Comparison of ENCODE assay signal across 8 mouse cellular contexts in the genomic region with DNA sequence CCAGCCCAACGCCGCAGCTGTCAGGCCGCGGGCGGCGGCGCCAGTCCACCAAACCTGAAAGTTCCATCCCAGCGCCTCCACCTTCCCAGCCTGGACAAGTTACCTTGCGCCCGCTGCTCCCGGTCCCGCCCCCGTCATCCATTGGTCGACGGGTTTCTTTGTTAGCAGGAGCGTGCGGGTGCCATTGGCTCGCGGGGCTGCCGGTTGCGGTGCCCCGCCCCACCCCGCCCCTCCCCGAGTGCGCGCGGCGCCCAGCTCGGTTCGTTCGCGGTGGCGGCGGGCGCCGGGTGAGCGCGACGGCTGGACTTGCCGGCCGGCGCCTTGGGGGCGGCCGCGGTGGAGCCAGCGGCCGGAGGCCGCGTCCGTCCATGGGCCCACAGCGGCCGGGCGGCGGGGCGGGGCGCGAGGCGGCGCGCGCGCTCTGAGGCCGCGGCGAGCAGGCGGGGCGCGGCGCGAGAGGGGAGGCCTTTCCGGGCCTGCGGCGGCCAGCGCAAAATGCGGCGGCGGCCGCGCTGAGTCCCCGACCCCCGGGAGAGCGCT. TPM values are rescaled to one million over a fixed set of nuclear protein-coding genes. Genes with fewer than 3 reads are reported as not detected.
DNase-seq lines count a peak whose midpoint lies in the region; ATAC-seq and TF ChIP-seq lines count a peak whose summit lies in the region.

No protein-coding gene starts in this region.

- peak; percentile 99 for DNase-seq in brain, embryonic 14.5 days (ENCODE audit: low read depth)
- DNase-seq in liver, adult 2 months (ENCODE audit: extremely low read depth, low read depth, low spot score) = peak; percentile 86
- peak; percentile 85 for DNase-seq in splenic B cell, adult 2 months (ENCODE audit: low read depth, low spot score)

- H3ac ChIP-seq in C2C12 (ENCODE audit: control insufficient read depth, insufficient read length, low read depth) (peak overlapping the region; percentile 91), myocyte (ENCODE audit: control insufficient read depth, insufficient read length) (peak overlapping the region; percentile 80)

- peaks cover 56% of the 10 kb centered on the region for H3K79me2 ChIP-seq in C2C12 (ENCODE audit: control insufficient read depth, insufficient read depth)
- peaks cover 18% of the 10 kb centered on the region; the same call in 1 of the 2 replicates for H3K79me2 ChIP-seq in liver, adult 2 months (ENCODE audit: control insufficient read depth, insufficient read depth, low read length)
- peaks cover 46% of the 10 kb centered on the region for H3K79me2 ChIP-seq in myocyte (ENCODE audit: control insufficient read depth, insufficient read depth)

- H3K4me1 ChIP-seq in erythroblast, embryonic 14.5 days (ENCODE audit: control insufficient read depth) = peaks cover 40% of the 10 kb centered on the region
- H3K4me1 ChIP-seq in heart, embryonic 11.5 days (ENCODE audit: control insufficient read depth, insufficient read depth, low read length) = peaks cover 28% of the 10 kb centered on the region
- peaks cover 31% of the 10 kb centered on the region for H3K4me1 ChIP-seq in kidney, embryonic 16.5 days (ENCODE audit: insufficient read depth, low read length)
- H3K4me1 ChIP-seq in liver, adult 2 months (ENCODE audit: control insufficient read depth, insufficient read depth, low read length) = peaks cover 25% of the 10 kb centered on the region

- peak; percentile 94 for ATAC-seq in heart, embryonic 11.5 days (replicated peaks; ENCODE audit: insufficient number of reproducible peaks, low FRiP score, low TSS enrichment)
- ATAC-seq in kidney, embryonic 16.5 days (ENCODE audit: low FRiP score, low TSS enrichment) = peak; percentile 98

- no peak; the same call in 1 of the 2 replicates for TF ChIP-seq POLR2A in brain, embryonic 14.5 days (IDR thresholded peaks at IDR 0.05; ENCODE audit: borderline replicate concordance, extremely low read depth, insufficient read depth, insufficient read length, poor library complexity, severe bottlenecking)
- TF ChIP-seq POLR2A in liver, adult 2 months (IDR thresholded peaks at IDR 0.05; ENCODE audit: extremely low read depth, insufficient read depth, low read length) = peak; percentile 74
- TF ChIP-seq POLR2A in myocyte (IDR thresholded peaks at IDR 0.05; ENCODE audit: insufficient read length, low read depth) = peak; percentile 63

- WGBS in heart, embryonic 11.5 days (ENCODE audit: insufficient replicate concordance) = under 1% methylated on average over 47 of the region's 82 CpGs
- WGBS in kidney, embryonic 16.5 days = under 1% methylated on average over 66 of the region's 82 CpGs
- 4% methylated on average over 67 of the region's 82 CpGs for WGBS in liver, adult 2 months

- no peaks in the 10 kb centered on the region for H3K27me3 ChIP-seq in C2C12 (ENCODE audit: control insufficient read depth, insufficient read depth, insufficient read length)
- H3K27me3 ChIP-seq in erythroblast, embryonic 14.5 days (ENCODE audit: control insufficient read depth) = peaks cover 3% of the 10 kb centered on the region; the same call in 1 of the 2 replicates
- no peaks in the 10 kb centered on the region for H3K27me3 ChIP-seq in heart, embryonic 11.5 days (ENCODE audit: control insufficient read depth, insufficient read depth, low read length)
- no peaks in the 10 kb centered on the region for H3K27me3 ChIP-seq in kidney, embryonic 16.5 days (ENCODE audit: insufficient read depth, low read length)
- no peaks in the 10 kb centered on the region for H3K27me3 ChIP-seq in liver, adult 2 months (ENCODE audit: control insufficient read depth, insufficient read depth, low read length)
- no peaks in the 10 kb centered on the region for H3K27me3 ChIP-seq in myocyte (ENCODE audit: control insufficient read depth, insufficient read depth, insufficient read length)
- no peaks in the 10 kb centered on the region for H3K27me3 ChIP-seq in splenic B cell, adult 2 months (ENCODE audit: control insufficient read depth, insufficient read depth, low read length, poor library complexity, severe bottlenecking)

- H3K4me2 ChIP-seq in heart, embryonic 11.5 days = peak overlapping the region; percentile 94
- peak overlapping the region; percentile 92 for H3K4me2 ChIP-seq in kidney, embryonic 16.5 days (replicated peaks; ENCODE audit: low read depth, low read length)
- peak overlapping the region; percentile 92 for H3K4me2 ChIP-seq in myocyte (ENCODE audit: low read depth)

- H3K9ac ChIP-seq in heart, embryonic 11.5 days (ENCODE audit: low read depth, low read length) = peak overlapping the region; percentile 87
- peak overlapping the region; percentile 90 for H3K9ac ChIP-seq in kidney, embryonic 16.5 days (replicated peaks; ENCODE audit: low read length)
- H3K9ac ChIP-seq in liver, adult 2 months (ENCODE audit: low read depth, low read length) = peak overlapping the region; percentile 96

- H3K4me3 ChIP-seq in C2C12 (ENCODE audit: insufficient read depth, poor library complexity, severe bottlenecking) = peak overlapping the region; percentile 91
- H3K4me3 ChIP-seq in erythroblast, embryonic 14.5 days (replicated peaks) = peak overlapping the region; percentile 81
- peak overlapping the region; percentile 75 for H3K4me3 ChIP-seq in heart, embryonic 11.5 days (ENCODE audit: low read depth, low read length)
- peak overlapping the region; percentile 75 for H3K4me3 ChIP-seq in kidney, embryonic 16.5 days (ENCODE audit: low read length)
- peak overlapping the region; percentile 95 for H3K4me3 ChIP-seq in liver, adult 2 months (ENCODE audit: insufficient read depth, low read depth, low read length)
- H3K4me3 ChIP-seq in myocyte = peak overlapping the region; percentile 64

- H3K79me3 ChIP-seq in C2C12 (ENCODE audit: low read depth) = peaks cover 46% of the 10 kb centered on the region

- no peaks in the 10 kb centered on the region for H3K9me3 ChIP-seq in erythroblast, embryonic 14.5 days (ENCODE audit: control insufficient read depth, low read length)
- no peaks in the 10 kb centered on the region for H3K9me3 ChIP-seq in heart, embryonic 11.5 days (replicated peaks; ENCODE audit: control insufficient read depth, low read length)
- no peaks in the 10 kb centered on the region for H3K9me3 ChIP-seq in kidney, embryonic 16.5 days (ENCODE audit: low read length)

- no peak for TF ChIP-seq CTCF in C2C12 (IDR thresholded peaks at IDR 0.05; ENCODE audit: control insufficient read depth, insufficient read depth, insufficient read length)
- TF ChIP-seq CTCF in brain, embryonic 14.5 days (IDR thresholded peaks at IDR 0.05; ENCODE audit: borderline replicate concordance, extremely low read depth, insufficient read depth, insufficient read length) = no peak
- no peak for TF ChIP-seq CTCF in liver, adult 2 months (IDR thresholded peaks at IDR 0.05; ENCODE audit: low read depth, low read length)

- H3K36me3 ChIP-seq in C2C12 (ENCODE audit: control insufficient read depth, insufficient read depth) (peaks cover 4% of the 10 kb centered on the region), myocyte (ENCODE audit: control insufficient read depth, insufficient read depth) (peaks cover 5% of the 10 kb centered on the region)
- peaks cover 7% of the 10 kb centered on the region; the same call in 1 of the 2 replicates for H3K36me3 ChIP-seq in erythroblast, embryonic 14.5 days (ENCODE audit: control insufficient read depth)
- H3K36me3 ChIP-seq in heart, embryonic 11.5 days (ENCODE audit: control insufficient read depth, insufficient read depth, low read length) = no peaks in the 10 kb centered on the region
- no peaks in the 10 kb centered on the region for H3K36me3 ChIP-seq in kidney, embryonic 16.5 days (ENCODE audit: insufficient read depth, low read length)
- H3K36me3 ChIP-seq in liver, adult 2 months (ENCODE audit: control insufficient read depth, insufficient read depth, low read length) = no peaks in the 10 kb centered on the region
- no peaks in the 10 kb centered on the region for H3K36me3 ChIP-seq in splenic B cell, adult 2 months (ENCODE audit: control insufficient read depth, insufficient read depth, low read length, poor library complexity, severe bottlenecking)

- peak overlapping the region; percentile 89 for H3K27ac ChIP-seq in heart, embryonic 11.5 days (ENCODE audit: low read depth, low read length)
- peak overlapping the region; percentile 93 for H3K27ac ChIP-seq in kidney, embryonic 16.5 days (ENCODE audit: low read length)
- peak overlapping the region; percentile 98 for H3K27ac ChIP-seq in liver, adult 2 months (replicated peaks; ENCODE audit: insufficient read depth, low read depth, low read length)

TF ChIP-seq in C2C12, 6 proteins besides CTCF, POLR2A, EP300 and RAD21:
- TF ChIP-seq CEBPB (IDR thresholded peaks at IDR 0.05; ENCODE audit: low read depth) = no peak
- TF ChIP-seq MYOD1 (IDR thresholded peaks at IDR 0.05; ENCODE audit: control insufficient read depth, insufficient read length, low read depth) = peak; percentile 43

TF ChIP-seq in myocyte, 11 proteins besides CTCF, POLR2A, EP300 and RAD21:
- no peak for TF ChIP-seq E2F4 (IDR thresholded peaks at IDR 0.05; ENCODE audit: insufficient read depth)
- TF ChIP-seq TCF3 (IDR thresholded peaks at IDR 0.05; ENCODE audit: insufficient read length, low read depth) = no peak
- TF ChIP-seq MAX (IDR thresholded peaks at IDR 0.05; ENCODE audit: low read depth) = no peak
- peak in 2 of 3 experiments; percentile 62 to 89 for TF ChIP-seq MYOD1 (IDR thresholded peaks at IDR 0.05; ENCODE audit: control insufficient read depth in 1 of 3, insufficient read length in 2 of 3, low read depth in 2 of 3)
- no peak for TF ChIP-seq USF1 (IDR thresholded peaks at IDR 0.05; ENCODE audit: low read depth)
- no peak for TF ChIP-seq TCF12 (IDR thresholded peaks at IDR 0.05; ENCODE audit: insufficient read depth, poor library complexity, severe bottlenecking)
- TF ChIP-seq MYOG (IDR thresholded peaks at IDR 0.05; ENCODE audit: control insufficient read depth in 1 of 3, insufficient read depth in 1 of 3, insufficient read length in 2 of 3, low read depth in 2 of 3) = peak in 2 of 3 experiments; percentile 80 to 91
- TF ChIP-seq SRF (IDR thresholded peaks at IDR 0.05; ENCODE audit: control insufficient read depth, insufficient read length, low read depth) = peak; percentile 39
- TF ChIP-seq CEBPB (IDR thresholded peaks at IDR 0.05; ENCODE audit: insufficient read depth, poor library complexity, severe bottlenecking) = no peak
- TF ChIP-seq POLR2AphosphoS2 (IDR thresholded peaks at IDR 0.05; ENCODE audit: insufficient read length, low read depth) = peak; percentile 67
TF ChIP-seq in myocyte: peak in this region for 4.

RNA-seq across cellular contexts. Expression of gene Mprip, which starts 1.2 kb away (rescaled TPM):
- polyA plus RNA-seq in C2C12 (2012; fragmentation: generic; extraction: Trizol) (257 TPM), myocyte (2012; fragmentation: generic; extraction: Trizol) (191 TPM)
- polyA plus RNA-seq in brain, embryonic 14.5 days (2012; rRNA removed) = 100 and 146 TPM in 2 replicates
- polyA plus RNA-seq in erythroblast, embryonic 14.5 days (2012) = 3.0 and 3.4 TPM in 2 replicates
- 51.1 and 54.2 TPM in 2 replicates for polyA plus RNA-seq in heart, embryonic 11.5 days (2014; fragmentation: Nextera tagmentation; extraction: Ambion mirVana)
- polyA plus RNA-seq in kidney, embryonic 16.5 days (2015; fragmentation: Nextera tagmentation; extraction: Ambion mirVana) = 42.7 and 43.8 TPM in 2 replicates
- total RNA-seq in liver, adult 2 months (2014; rRNA removed) = 29.0 and 32.6 TPM in 2 replicates
- polyA plus RNA-seq in liver, adult 2 months (2012; rRNA removed) = 36.7 and 58.4 TPM in 2 replicates

Comparison
In these comparisons a context has a peak if more than half of its experiments do, and no peak if none do; other contexts are left out.
1. Peak in every context shown above with its lines: DNase-seq, ATAC-seq, H3K4me3 ChIP-seq and H3K27ac ChIP-seq.